Mouse (Mus musculus): ENCODE measurements at regions not wholly inside any gene's neighbourhood (a gene's known extent, or its start where the extent isn't known, plus 50 kb on each side); places are given as distances from the start of the nearest gene placed in this dataset.

DNA sequence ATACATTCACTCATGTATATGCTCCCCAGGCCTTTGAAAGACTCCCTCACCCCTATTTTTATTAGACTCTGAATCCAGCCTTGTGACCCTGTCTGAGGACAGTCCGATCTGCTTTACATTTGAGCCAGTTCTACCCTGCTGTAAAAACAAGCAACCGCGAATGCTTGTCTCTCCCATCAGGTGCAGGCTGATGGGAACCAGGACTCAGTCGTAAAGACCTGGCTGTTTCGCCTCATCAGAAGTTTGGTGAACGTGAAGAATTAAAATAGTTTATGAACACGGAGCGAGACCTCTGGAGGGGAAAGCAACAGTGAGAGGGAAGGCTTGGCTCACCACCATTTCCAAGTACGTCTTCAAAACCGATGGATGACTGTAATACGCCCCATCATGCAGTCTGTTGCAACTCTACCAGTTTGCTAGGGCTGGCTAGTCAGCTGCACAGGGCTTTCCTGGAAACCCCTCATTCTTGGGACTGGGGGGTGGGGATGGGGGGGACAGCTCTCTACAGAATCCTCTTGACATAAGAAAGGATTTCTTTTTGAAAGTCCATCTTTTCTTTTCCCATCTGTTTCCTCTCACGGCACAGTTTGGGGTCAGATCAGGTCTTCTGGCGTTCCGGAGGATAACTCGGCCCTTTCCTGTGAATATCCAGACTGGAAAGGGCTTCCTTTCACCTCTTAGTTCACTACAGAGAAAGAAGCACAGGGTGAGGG is 366.8 kb upstream of the Jarid2 start:
- H3K4me3 ChIP-seq (ENCODE audit: insufficient read depth, poor library complexity, severe bottlenecking) = no peak overlapping the region
- H3K79me3 ChIP-seq (ENCODE audit: low read depth) = no peaks in the 10 kb centered on the region
- H3K36me3 ChIP-seq (ENCODE audit: control insufficient read depth, insufficient read depth) = no peaks in the 10 kb centered on the region
- H3K79me2 ChIP-seq (ENCODE audit: control insufficient read depth, insufficient read depth) = no peaks in the 10 kb centered on the region
- no peak overlapping the region for H3ac ChIP-seq (ENCODE audit: control insufficient read depth, insufficient read length, low read depth)
- no peak for TF ChIP-seq USF1 (IDR thresholded peaks at IDR 0.05; ENCODE audit: low read depth)
- no peaks in the 10 kb centered on the region for H3K27me3 ChIP-seq (ENCODE audit: control insufficient read depth, insufficient read depth, insufficient read length)

DNA sequence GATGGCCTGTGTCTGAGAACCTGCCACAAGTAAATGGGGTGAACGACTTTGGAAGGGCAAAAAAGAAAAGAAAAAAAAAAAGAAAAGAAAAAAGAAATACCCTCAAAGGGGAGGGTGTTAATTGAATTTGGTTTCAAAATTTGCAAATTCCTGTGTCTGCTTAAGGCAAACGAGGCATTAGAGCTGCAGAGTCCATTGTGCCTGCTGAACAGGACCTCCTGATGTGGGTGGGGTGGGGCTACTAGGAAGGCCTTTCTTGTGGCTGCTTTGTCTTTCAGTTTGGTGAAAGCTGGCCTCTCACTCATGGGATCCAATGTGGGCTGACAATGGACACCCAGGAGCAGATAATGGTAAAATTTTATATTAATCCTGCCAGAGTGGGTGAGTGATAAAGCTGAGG is 366.3 kb upstream of the Jarid2 start:
- H3ac ChIP-seq (ENCODE audit: control insufficient read depth, insufficient read length, low read depth) = no peak overlapping the region
- H3K36me3 ChIP-seq (ENCODE audit: control insufficient read depth, insufficient read depth) = no peaks in the 10 kb centered on the region
- TF ChIP-seq MYOG (IDR thresholded peaks at IDR 0.05; ENCODE audit: control insufficient read depth, extremely low read depth, insufficient read length) (no peak), CTCF (IDR thresholded peaks at IDR 0.05; ENCODE audit: control insufficient read depth, insufficient read depth, insufficient read length) (no peak), MYOD1 (IDR thresholded peaks at IDR 0.05; ENCODE audit: control insufficient read depth, insufficient read length, low read depth) (no peak), USF1 (IDR thresholded peaks at IDR 0.05; ENCODE audit: low read depth) (no peak), FOSL1 (IDR thresholded peaks at IDR 0.05; ENCODE audit: insufficient read depth, low read length, poor library complexity, severe bottlenecking) (no peak), CEBPB (IDR thresholded peaks at IDR 0.05; ENCODE audit: low read depth) (no peak), MAX (IDR thresholded peaks at IDR 0.05) (no peak)
- no peak overlapping the region for H3K4me3 ChIP-seq (ENCODE audit: insufficient read depth, poor library complexity, severe bottlenecking)
- no peaks in the 10 kb centered on the region for H3K79me3 ChIP-seq (ENCODE audit: low read depth)
- no peaks in the 10 kb centered on the region for H3K27me3 ChIP-seq (ENCODE audit: control insufficient read depth, insufficient read depth, insufficient read length)
- H3K79me2 ChIP-seq (ENCODE audit: control insufficient read depth, insufficient read depth) = no peaks in the 10 kb centered on the region

DNA sequence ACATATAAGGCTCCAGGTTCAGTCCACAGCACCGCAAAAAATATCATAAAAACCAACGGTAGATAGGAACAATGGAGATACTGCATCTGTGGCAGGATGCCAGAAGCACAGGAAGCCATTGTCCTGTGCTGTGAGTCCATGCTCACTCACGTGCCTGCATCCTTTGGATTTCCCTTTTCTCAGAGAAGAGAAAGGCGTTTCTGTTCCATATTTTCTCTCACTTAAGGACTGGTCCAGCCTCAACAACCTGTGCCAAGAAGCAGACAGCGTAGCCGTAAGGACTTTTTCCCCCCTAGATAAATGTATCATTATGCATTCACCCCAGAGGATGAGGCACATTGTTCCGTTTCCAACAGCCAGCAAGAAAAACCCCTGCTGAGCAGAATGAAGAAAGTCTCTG is 360.0 kb upstream of the Jarid2 start:
- H3ac ChIP-seq (ENCODE audit: control insufficient read depth, insufficient read length, low read depth) = no peak overlapping the region
- TF ChIP-seq MYOD1 (IDR thresholded peaks at IDR 0.05; ENCODE audit: control insufficient read depth, insufficient read length, low read depth) (no peak), FOSL1 (IDR thresholded peaks at IDR 0.05; ENCODE audit: insufficient read depth, low read length, poor library complexity, severe bottlenecking) (no peak), MAX (IDR thresholded peaks at IDR 0.05) (no peak), MYOG (IDR thresholded peaks at IDR 0.05; ENCODE audit: control insufficient read depth, extremely low read depth, insufficient read length) (no peak), USF1 (IDR thresholded peaks at IDR 0.05; ENCODE audit: low read depth) (no peak), CEBPB (IDR thresholded peaks at IDR 0.05; ENCODE audit: low read depth) (no peak), CTCF (IDR thresholded peaks at IDR 0.05; ENCODE audit: control insufficient read depth, insufficient read depth, insufficient read length) (no peak)

DNA sequence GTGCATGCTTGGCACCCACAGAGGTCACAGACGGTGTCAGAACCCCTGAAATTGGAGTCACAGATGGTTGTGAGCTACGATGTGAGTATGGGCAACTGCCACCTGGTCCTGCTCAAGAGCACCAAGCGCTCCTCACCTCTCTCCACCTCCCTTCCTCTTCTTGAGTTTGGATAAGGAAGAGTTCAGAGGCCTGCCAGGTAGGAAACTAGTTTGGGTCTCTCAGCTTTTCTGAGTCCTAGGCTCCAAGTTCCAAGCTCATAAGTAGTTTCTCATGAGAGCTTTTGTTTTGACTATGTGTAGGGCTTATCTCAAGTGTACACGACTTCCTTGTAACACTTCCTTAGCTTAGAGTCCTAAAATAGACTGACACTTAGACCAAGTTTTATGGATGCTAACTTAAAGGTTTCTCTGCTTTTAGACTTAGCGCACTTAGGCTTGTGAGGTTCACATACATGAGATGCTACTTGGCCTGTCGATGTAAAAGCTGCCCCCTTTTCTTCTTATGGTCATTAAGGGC is 356.9 kb upstream of the Jarid2 start:
- Histone ChIP-seq H3K79me3 (ENCODE audit: low read depth) (no peaks in the 10 kb centered on the region), H3K4me3 (ENCODE audit: insufficient read depth, poor library complexity, severe bottlenecking) (no peak overlapping the region), H3K79me2 (ENCODE audit: control insufficient read depth, insufficient read depth) (no peaks in the 10 kb centered on the region), H3K36me3 (ENCODE audit: control insufficient read depth, insufficient read depth) (no peaks in the 10 kb centered on the region), H3ac (ENCODE audit: control insufficient read depth, insufficient read length, low read depth) (no peak overlapping the region), H3K27me3 (ENCODE audit: control insufficient read depth, insufficient read depth, insufficient read length) (no peaks in the 10 kb centered on the region)
- no peak for TF ChIP-seq MAX (IDR thresholded peaks at IDR 0.05)
- no peak for TF ChIP-seq USF1 (IDR thresholded peaks at IDR 0.05; ENCODE audit: low read depth)
- no peak for TF ChIP-seq FOSL1 (IDR thresholded peaks at IDR 0.05; ENCODE audit: insufficient read depth, low read length, poor library complexity, severe bottlenecking)
- no peak for TF ChIP-seq MYOG (IDR thresholded peaks at IDR 0.05; ENCODE audit: control insufficient read depth, extremely low read depth, insufficient read length)
- no peak for TF ChIP-seq MYOD1 (IDR thresholded peaks at IDR 0.05; ENCODE audit: control insufficient read depth, insufficient read length, low read depth)

More for the DNA sequence above, 360.0 kb upstream of the Jarid2 start:
- Histone ChIP-seq H3K4me3 (ENCODE audit: insufficient read depth, poor library complexity, severe bottlenecking) (no peak overlapping the region), H3K79me2 (ENCODE audit: control insufficient read depth, insufficient read depth) (no peaks in the 10 kb centered on the region), H3K27me3 (ENCODE audit: control insufficient read depth, insufficient read depth, insufficient read length) (no peaks in the 10 kb centered on the region), H3K36me3 (ENCODE audit: control insufficient read depth, insufficient read depth) (no peaks in the 10 kb centered on the region), H3K79me3 (ENCODE audit: low read depth) (no peaks in the 10 kb centered on the region)

DNA sequence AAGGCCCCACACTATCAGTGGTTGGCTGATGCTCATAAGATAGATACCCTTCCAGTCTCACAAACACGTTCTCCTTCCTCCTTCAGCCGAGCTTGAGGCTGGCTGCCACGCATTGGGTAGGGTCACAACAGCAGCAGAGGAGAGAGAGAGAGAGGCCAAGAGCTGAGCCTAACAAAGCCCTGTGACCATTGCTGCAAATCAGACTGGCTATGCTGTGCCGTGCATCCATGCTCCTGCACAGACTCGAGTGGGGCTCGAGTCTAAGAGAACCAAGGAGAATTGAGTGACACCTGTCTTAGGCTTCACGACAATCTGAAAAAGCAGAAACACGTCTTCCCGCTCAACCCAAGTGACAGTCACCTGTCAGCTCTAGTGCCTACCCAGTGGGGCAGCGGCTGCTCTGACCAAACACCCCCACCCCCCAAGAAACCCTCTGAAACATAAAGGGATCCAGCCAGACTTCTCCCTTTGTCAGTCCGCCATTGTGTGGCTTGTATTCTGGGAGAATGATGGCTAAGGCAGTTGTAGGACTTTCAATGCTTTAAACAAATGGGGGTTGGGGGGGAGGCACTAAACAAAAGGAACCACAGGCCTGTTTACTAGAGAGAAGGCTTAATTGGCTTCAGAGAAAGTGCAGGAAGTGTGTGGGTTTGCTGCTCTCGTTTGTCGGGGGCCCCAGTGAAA is 353.7 kb upstream of the Jarid2 start:
- H3K36me3 ChIP-seq (ENCODE audit: control insufficient read depth, insufficient read depth) = no peaks in the 10 kb centered on the region
- no peak overlapping the region for H3K4me3 ChIP-seq (ENCODE audit: insufficient read depth, poor library complexity, severe bottlenecking)
- no peaks in the 10 kb centered on the region for H3K27me3 ChIP-seq (ENCODE audit: control insufficient read depth, insufficient read depth, insufficient read length)
- no peak overlapping the region for H3ac ChIP-seq (ENCODE audit: control insufficient read depth, insufficient read length, low read depth)
- TF ChIP-seq CTCF (IDR thresholded peaks at IDR 0.05; ENCODE audit: control insufficient read depth, insufficient read depth, insufficient read length) = no peak
- TF ChIP-seq MAX (IDR thresholded peaks at IDR 0.05) = no peak
- no peak for TF ChIP-seq USF1 (IDR thresholded peaks at IDR 0.05; ENCODE audit: low read depth)
- TF ChIP-seq CEBPB (IDR thresholded peaks at IDR 0.05; ENCODE audit: low read depth) = no peak
- no peaks in the 10 kb centered on the region for H3K79me3 ChIP-seq (ENCODE audit: low read depth)
- no peaks in the 10 kb centered on the region for H3K79me2 ChIP-seq (ENCODE audit: control insufficient read depth, insufficient read depth)

DNA sequence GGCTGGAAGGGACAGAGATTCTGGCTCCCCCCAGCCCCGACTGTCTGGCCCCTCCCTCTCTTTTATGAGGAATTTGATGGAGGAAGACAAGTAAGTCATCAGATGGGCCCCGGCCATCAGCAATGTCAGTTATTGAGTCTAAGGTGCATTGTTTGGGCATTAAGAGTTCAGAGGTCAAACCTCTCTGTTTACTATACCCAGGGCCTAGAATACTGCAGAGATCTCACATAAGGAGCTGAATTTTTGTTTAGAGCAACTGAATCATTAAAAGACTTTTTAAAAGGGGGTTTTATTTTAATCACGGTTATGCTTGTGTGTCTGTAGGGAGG is 353.1 kb upstream of the Jarid2 start:
- Histone ChIP-seq H3K36me3 (ENCODE audit: control insufficient read depth, insufficient read depth) (no peaks in the 10 kb centered on the region), H3K79me2 (ENCODE audit: control insufficient read depth, insufficient read depth) (no peaks in the 10 kb centered on the region), H3K27me3 (ENCODE audit: control insufficient read depth, insufficient read depth, insufficient read length) (no peaks in the 10 kb centered on the region), H3K79me3 (ENCODE audit: low read depth) (no peaks in the 10 kb centered on the region), H3ac (ENCODE audit: control insufficient read depth, insufficient read length, low read depth) (no peak overlapping the region), H3K4me3 (ENCODE audit: insufficient read depth, poor library complexity, severe bottlenecking) (no peak overlapping the region)
- TF ChIP-seq FOSL1 (IDR thresholded peaks at IDR 0.05; ENCODE audit: insufficient read depth, low read length, poor library complexity, severe bottlenecking) (no peak), USF1 (IDR thresholded peaks at IDR 0.05; ENCODE audit: low read depth) (no peak), CEBPB (IDR thresholded peaks at IDR 0.05; ENCODE audit: low read depth) (no peak), MYOG (IDR thresholded peaks at IDR 0.05; ENCODE audit: control insufficient read depth, extremely low read depth, insufficient read length) (no peak), MYOD1 (IDR thresholded peaks at IDR 0.05; ENCODE audit: control insufficient read depth, insufficient read length, low read depth) (no peak), MAX (IDR thresholded peaks at IDR 0.05) (no peak), CTCF (IDR thresholded peaks at IDR 0.05; ENCODE audit: control insufficient read depth, insufficient read depth, insufficient read length) (no peak)

All from C2C12 (cell line).